Mouse (Mus musculus) layer of hippocampus, adult 9-10 months (tissue): ENCODE data around the gene Top1.
"Not testable (repeated sequence)": the region's sequence is repeated elsewhere in the genome, so short reads cannot be mapped to it uniquely, and the experiment has no call there.

Source experiments
- DNase-seq: peaks from one replicate; pipeline ENCODE4 v3.0.0; 2022; ENCODE audit warnings: low spot score

Top1 gene

GRCm38 (mm10) chr2:160630872-160631597, 14.7 kb upstream of the Top1 start:
- DNase-seq: no peak

DNA sequence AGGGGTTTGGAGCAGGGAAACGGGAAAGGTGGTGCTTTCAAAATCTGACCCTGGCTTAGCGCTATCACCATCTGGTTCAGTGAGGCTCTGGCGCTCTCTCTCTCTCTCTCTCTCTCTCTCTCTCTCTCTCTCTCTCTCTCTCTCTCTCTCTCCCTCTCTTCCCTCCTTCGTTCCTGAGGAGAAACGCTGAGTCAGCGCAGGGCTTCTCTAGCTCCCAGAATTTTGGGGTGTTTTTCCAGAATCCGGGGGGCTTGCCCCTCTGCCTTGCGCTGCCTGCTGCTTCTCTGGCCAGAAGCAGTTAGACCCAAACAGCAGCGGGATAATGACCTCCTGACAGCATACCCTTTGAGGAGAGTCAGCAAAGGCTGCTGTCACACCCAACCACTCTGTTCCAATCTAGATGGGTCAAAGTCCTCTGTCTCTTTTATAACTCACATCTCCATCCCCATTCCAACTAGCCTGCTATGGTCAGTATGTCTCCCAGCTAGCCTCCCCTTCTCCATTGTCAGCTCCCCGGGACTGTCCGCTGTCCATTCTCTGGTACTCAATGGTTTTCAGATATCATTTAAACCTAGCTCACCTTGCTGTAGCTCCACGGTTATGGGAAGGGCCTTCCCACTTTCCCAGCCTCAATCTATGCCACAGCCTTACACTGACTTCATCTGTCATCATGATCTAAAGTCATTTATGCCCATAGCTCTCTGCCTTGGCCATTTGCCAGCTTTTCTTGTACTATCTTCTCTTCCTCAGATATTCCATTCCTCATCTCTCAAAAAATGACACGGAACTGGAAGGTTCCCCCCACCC, 5.6 kb upstream of the Top1 start:
- DNase-seq: no peak

DNA sequence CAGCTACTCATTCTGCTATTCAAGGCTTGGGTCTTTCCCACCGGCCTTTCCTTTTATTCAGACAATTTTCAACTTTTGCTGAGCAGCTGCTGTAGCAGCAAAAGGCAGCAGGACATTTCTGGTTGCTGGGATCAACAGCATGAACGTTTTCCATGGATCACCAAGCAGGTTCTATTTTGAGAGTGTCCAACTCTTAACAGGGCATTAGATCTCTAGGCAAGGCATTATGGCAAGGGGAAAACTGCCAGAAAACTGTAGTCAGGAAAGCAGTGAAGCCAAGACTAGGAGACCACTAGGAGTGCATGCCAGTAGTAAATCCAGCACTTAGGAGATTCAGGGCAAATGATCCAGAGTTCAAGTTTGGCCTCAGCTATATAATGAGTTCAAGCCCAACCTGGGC, 4.5 kb upstream of the Top1 start:
- DNase-seq: no peak

DNA sequence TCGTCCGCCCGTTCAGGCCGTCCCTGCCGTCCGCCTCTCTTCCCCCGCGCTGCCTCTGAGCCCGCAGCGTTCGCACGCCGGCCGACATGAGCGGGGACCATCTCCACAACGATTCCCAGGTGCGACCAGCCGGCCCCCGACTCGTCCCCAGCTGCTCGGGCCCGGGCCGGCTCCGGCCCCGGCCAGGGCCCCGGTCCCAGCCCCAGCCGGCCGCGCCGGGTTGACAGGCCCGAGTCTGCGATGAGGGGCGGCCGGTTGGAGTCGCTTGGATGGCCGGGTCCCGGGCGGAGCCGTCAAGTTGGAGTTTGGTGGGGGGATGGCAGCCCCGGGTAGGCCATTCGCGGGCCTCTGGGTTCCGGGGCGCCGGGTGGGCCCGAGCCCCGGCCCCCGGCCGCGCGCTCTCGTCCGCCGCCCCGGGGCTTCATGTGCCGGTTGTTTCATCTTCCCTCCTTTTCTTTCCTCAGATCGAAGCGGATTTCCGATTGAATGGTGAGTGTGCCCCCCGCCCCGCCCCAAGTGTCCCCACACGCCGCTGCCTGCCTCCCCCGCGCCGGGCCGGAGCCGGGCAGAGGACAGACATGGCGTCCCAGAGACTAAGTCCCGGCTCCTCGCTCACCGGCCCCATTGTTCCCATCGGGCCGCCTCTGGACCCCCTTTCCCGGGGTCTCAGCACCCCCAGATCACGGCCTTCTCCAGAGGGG, 606 bp downstream of the Top1 start:
- no peak for DNase-seq

DNA sequence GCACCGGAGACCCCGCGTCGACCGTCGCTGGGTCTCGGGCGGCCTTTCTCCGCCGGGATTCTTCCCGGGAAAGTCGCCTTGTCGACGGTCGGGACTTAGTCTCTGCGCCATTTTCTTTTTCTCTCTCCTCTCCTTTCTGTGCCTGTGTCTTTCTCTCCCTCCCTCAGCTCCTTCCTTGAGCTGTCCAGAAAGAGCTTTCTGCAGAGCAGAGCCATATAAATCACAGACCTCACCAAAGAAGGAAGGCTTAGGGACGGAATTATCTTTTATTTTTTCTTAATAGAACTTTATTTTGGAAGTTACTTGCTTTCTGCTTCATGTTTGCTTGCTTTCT, 1.1 kb downstream of the Top1 start:
- DNase-seq: no peak

DNA sequence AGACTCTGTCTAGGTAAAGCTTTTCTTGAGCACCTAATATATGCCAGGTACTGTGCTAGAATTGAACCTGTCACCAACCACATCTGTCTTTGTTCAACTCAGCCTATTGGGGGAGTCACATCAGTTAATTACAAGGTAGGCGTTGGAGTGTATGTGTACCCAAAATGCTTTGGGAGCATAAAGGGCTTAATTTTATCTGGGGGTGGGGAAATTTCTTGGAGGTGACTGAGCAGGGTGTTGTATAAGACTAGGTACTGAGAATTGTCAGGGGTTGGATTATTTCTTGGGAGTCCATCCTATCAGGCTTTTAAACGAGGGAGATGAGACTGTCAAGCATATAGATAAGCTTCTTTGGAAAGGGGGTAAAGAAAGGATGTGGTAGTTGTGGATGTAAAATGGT, 2.4 kb downstream of the Top1 start:
- no peak for DNase-seq

GRCm38 (mm10) chr2:160649072-160649471, 3.4 kb downstream of the Top1 start:
- no peak for DNase-seq

DNA sequence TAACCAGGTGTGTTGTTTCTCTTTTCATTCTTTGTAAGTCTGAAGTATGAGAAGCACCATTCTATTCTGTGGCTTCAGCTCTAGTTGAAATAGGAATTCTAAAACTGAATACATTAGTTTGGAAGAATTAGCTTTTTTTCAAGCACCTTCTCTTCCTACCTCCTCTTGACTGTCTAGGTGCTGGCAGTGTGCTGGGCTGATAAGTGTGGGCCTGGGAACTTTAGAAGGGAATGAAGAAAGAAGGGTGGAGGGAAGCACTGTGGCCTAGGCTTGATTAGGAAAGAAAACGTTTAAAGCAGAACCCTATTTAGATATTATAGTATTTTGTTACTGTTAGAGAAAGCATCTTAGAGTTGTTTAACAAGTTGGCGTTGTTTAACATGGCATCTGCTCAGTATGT, 5.5 kb downstream of the Top1 start:
- DNase-seq: no peak

DNA sequence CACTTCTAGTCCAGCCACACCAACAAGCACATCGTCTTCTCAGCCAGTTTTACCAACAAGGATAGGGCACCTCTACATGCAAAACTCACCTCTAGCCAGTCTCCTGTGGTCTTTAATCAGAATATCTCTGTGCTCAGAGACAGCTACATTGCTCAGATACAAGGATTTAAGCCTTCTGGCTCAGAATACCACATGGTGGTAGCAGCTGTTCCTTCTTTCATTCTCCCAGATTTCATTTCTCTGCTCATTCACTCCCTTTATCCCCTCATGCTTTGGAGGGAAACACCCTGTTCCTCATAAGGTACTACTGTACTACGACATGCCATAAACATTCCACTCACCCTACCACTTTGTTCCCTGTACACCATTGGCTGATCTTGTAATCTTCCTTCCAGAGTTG, 7.5 kb downstream of the Top1 start:
- DNase-seq: no peak

GRCm38 (mm10) chr2:160655561-160655960, 9.9 kb downstream of the Top1 start:
- DNase-seq: no peak

- DNase-seq: no peak
Observed at GRCm38 (mm10) chr2:160656234-160656633, 10.5 kb downstream of the Top1 start.

GRCm38 (mm10) chr2:160657801-160658442, 12.2 kb downstream of the Top1 start:
- no peak for DNase-seq

GRCm38 (mm10) chr2:160658811-160659210, 13.1 kb downstream of the Top1 start:
- DNase-seq: no peak

DNA sequence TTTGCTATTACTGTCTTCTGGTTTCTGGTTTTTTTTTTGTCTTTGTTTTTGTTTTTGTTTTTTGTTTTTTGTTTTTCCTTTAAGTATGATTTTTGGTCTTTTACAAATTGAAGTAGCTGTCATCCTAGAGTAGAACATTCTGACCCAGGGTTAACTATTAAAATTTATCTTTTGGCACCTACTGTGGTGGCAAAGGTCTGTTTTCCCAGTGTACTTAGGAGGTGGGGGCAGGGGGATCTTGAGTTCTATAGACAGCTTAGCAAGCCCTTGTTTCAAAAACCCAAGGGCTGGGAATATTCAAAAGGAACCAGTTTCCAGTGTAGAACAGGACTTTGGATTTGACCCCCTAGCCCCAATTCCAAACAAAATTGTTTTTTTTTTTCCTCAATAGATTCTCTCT, 18.7 kb downstream of the Top1 start:
- no peak for DNase-seq

DNA sequence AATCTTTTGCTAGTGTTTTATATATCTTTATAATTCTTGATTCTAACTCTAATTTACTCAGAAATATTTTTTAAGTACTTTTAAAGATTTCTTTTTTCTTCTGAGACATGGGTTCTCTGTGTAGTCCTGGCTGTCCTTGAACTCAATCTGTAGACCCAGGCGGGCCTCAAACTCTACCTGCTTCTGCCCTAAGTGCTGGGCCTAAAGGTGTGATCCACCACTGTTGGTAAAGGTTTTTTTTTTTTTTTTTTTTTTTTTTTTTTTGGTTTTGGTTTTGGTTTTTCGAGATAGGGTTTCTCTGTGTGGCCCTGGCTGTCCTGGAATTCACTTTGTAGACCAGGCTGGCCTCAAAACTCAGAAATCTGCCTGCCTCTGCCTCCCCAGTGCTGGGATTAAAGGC, 19.3 kb downstream of the Top1 start:
- DNase-seq: not testable (repeated sequence)

DNA sequence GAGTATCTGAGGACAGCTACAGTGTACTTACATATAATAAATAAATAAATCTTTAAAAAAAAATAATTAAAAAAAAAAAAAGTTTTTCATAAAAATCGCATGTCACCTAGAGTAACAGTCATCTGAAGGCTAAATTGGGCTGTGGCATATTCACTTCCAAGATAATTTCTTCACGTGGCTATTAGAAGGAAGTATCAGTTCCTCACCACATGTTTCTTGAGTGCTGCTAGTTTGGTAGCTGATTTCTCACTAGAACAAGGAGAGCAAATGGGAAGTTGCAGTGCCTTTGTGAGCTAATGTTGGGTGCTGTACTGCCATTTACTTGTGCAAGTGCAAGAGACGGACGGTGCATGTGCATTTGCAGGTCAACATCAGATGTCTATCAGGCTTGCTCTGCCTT, 21.6 kb downstream of the Top1 start:
- no peak for DNase-seq

DNA sequence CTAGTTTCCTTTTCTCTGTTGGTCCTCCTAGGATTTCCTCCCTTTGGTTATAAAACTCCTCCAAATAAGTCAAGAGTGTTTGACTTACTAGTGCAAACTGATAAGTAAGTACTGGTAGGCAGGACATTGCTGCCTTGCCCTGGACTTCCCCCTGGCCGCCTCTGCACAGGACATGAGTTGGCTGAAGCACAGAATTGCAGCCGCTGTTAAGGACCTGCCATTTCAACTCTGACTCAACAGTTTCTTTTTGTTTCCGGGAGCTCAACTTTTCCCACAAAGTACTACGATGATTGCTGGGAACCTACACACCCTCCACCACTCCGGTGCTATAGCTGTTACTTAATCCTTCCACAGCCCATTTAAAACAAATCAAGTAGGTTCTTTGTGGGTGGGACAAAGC, 54.6 kb downstream of the Top1 start:
- DNase-seq: no peak

DNA sequence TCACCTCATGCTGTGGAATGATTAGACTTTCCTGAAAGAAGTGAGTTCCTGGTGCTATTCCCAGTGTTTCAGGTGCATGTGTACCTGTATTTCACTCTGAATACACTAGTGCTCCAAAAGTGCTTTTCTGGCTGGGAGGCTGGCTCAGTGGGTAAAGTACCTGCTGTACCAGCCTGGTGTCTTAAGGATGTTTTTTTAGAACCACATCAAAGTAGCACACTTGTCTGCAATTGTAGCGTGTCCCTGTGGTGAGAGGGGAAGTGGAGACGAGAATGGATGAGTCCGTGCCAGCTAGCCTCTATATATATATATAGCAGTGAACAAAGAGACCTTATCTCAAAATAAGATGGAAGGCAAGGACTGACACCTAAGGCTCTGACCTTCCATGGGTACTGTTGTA, 55.9 kb downstream of the Top1 start:
- no peak for DNase-seq

GRCm38 (mm10) chr2:160702824-160703223, 57.1 kb downstream of the Top1 start:
- DNase-seq: no peak

DNA sequence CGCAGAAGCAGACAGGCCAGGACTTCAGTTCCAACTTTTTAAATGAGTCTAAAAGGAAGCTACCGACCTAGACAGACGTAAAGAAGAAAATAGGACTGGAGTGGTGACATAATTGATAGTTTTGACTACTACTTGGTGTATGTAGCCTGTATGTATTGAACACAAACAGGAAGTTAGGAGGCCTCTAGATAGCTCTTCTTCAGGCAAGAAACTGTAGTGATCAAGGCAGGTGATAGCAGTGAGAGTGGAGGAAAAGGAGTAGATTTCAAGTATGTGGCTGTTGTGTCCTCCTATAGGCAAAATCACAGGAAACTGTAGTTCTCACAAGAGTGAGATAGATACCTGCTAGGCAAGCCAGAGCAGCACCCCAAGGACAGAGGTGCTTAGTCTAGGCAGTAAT, 62.0 kb downstream of the Top1 start:
- no peak for DNase-seq

DNA sequence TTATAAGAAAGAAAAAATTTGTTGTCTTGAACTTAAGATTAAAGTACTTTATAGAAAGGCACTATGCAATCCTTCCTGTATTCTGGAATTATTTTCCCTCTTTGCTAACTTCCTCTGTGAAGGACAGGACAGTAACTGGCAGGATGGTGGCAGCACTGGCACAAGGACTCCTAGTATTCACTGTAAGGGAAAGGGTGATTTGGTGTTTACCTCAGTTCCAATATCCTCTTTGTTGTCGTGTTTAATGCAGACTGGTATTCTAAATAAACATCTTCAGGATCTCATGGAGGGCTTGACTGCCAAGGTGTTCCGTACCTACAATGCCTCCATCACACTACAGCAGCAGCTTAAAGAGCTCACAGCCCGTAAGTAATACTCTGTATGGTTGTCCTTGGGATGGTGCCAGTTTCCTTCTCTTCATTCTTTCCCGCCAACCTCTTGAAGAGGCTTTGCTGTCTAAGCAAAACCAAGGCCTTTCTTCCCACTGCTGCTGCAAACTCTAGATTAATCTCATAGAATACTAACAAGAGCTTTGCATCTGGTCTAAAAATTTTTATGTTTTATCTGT, 69.9 kb downstream of the Top1 start:
- no peak for DNase-seq

GRCm38 (mm10) chr2:160717269-160717668, 71.6 kb downstream of the Top1 start:
- no peak for DNase-seq
